Mouse (Mus musculus) frontal cortex, postnatal 25 days (tissue): ENCODE results near the gene Sigmar1.
A peak's percentile ranks its signal among the peaks of the same experiment; 100 is the strongest.

Experiments used
- DNase-seq, 2 experiments: peaks; one replicate each; pipeline ENCODE4 v3.0.0; 2022; ENCODE audit warnings: low spot score in 2 of 2

Sigmar1 gene

DNA sequence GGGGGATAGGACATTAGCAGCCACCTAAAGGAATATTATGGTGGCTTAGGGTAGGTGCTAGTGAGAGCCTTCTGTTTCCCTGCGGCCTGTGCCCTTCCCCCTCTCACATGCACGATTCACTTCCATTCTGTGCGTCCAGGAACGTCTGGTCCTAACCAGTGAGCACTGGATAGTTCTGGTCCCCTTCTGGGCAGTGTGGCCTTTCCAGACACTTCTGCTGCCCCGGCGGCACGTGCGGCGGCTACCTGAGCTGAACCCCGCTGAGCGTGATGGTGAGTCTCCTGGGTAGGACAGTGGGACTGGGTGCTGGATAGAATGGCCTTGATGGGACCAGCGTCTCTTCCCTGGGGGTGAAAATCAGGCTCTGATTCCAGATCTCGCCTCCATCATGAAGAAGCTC lies 1.4 kb upstream of the Sigmar1 start:
- DNase-seq = no peak

DNA sequence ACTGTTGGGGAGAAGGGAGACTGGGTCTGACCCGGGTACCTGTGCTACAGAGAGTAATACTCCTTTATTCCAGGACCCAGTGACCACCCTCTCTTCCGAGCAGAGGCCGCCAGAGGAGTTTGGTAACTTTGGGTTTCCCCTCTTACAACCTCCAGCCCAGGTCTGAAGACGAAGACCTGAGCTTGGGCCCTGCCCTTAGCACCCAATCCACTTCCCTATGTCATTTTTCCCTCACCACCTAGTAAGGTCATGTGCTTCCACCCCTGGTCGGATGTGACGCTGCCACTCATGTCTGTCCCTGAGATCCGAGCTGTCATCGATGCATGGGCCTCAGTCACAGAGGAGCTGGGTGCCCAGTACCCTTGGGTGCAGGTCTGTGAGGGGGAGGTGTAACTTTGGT lies 483 bp upstream of the Sigmar1 start:
- DNase-seq = no peak

DNA sequence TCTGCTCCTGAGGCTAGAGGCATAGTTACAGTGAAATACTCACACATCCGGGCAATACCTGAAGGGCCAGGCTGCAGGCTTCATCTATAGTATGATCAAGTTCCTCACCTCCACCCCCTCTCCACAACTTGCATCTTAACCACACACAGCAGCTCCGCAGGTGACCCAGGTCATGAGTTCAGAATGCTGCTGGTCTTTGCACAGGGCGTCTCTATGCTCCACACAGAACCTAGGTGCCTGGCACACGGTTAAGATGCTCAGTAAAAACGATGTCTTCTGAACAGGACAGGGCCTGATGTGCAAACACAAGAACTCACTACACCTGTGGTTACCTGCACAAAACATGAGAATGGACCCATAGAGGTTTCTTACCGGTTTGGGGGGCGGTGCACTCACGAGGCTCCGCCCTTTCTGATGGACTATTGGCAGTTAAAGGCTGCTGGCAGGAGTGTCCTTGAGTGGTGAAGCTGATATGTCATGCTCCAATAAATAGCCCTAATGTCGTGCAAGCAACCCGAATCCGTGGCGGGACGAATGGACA lies 1.1 kb downstream of the Sigmar1 start, which contains the start of gene Galt:
TSS of gene Galt (plus strand) at position 432 of the 541 bp plus-strand sequence.
- DNase-seq = no peak

DNA sequence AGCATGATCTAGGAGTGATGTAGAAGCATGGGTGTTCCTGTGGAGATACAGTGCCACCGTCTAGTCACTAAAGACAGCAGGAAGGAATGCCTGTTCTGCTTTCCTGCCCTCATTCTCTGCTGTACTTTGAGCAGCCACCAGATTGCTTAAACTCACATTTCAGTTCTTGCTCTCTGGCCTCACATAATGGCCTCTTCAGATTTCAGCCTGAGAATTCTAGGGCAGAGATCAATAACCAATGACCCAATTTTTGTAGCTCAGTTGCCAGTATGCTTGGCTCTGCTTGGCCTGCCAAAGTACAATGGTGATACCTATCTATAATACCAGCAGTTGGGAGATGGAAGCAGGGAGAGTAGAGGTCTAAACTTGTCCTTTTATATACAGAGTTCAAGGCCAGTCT lies 10.9 kb downstream of the Sigmar1 start:
- no peak for DNase-seq

DNA sequence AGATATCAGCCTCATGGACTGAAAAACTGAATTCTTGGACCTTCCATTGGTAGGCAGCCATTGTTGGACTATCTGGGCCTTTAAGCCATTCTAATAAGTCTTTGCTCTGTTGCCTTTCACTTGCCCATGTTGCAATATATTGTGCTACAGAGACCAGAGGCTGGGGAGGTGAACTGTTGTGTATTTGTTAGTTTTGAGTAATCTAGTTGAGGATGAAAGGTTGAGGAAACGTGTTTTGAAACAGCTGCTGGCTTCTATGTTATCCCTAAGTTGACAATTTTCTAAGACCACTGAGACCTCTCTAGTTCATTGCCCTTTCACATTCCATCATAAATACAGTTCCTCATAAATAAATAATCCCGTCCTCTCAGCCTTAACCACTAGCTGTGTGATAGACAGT lies 11.8 kb downstream of the Sigmar1 start:
- no peak for DNase-seq

DNA sequence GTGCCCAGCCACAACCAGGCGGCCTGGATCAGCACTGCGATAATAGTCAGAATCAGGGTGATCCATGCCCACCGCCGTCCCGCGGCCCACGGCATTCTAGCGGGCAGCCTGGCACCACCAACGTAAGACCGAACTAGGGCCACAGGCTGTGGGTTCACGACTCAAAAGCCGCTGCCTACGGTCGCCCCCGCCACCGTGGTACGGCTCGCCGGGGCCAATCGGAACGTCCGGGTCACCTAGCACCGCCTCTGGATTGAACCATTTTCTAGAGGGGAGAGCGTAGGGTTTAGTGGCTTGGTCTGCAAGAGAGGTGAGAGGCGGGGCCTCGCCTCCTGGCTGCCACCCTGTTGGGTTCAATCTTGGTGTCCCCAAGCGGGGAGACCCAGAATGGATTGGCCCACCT lies 14.8 kb downstream of the Sigmar1 start:
- peak; percentile 86 to 91 for DNase-seq

DNA sequence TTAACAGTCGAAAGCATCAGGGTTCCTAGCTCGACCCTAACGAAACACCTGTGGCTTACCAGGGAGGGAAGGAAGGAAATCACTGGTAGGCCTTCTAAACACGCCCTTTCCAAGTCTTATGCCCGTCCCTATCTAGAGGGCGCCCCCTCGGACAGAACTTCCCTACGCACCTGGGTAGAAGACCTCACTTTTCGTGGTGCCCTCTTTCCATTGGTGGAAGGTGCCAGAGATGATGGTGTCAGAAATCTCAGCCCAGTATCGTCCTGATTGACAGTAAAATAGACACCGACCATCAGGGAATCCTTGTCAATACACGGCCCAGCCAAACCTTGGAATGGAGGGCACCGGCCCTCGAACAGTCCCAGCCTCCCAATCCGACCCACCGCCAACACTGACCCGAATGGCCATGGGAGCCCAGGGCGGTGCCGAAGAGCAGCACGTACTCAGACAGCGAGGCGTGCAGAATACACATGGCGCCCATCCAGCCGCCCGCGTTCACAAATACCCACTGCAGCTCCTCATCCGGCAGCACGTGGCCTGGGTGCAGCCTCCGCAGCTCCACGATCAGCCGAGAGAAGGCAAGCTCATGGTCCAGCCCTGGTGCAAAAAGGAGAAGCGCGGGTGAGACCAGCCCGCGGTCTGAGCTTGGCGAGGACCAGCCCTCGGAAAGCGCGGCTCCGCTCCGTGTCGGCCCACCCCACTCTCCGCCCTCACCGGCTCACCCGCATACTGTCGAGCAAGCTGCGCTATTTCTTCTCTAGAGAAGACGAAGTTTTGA lies 15.4 kb downstream of the Sigmar1 start:
- peak; percentile 45 to 66 for DNase-seq

DNA sequence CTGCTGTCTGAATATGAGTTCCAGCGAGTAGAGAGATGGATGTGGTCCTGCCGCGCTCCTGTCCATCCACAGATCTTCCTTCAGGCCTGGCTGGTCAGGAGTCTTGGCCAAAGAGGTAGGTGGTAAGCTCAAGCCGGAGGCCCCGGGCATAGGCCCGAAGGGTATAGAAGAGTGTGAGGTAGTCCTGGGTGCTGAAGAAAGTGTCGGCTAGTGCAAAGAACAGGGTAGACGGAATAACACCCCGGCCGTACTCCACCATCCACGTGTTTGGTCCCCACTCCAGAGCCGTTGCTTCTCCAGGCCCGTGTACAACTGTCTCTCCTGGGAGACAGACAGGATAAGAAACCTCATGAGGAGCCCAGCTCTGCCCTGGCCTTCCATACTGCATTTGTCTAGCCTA lies 16.7 kb downstream of the Sigmar1 start:
- no peak for DNase-seq

DNA sequence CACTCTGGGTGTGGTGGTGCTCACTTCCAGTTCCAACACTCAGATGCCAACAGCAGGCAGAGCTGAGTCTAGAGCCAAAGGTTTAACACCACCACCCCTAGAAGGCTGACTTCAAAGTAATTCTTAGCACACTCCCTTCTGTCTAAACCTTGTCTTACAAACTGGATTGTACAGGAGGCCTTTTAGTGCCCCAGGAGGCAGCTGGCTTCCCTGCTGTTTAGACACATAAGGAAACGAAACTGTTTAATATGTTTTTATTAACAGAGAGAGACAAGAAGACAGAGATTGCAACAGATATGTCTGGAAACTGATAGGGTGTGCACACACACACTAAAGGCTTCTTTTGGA lies 17.7 kb downstream of the Sigmar1 start:
- DNase-seq = no peak

DNA sequence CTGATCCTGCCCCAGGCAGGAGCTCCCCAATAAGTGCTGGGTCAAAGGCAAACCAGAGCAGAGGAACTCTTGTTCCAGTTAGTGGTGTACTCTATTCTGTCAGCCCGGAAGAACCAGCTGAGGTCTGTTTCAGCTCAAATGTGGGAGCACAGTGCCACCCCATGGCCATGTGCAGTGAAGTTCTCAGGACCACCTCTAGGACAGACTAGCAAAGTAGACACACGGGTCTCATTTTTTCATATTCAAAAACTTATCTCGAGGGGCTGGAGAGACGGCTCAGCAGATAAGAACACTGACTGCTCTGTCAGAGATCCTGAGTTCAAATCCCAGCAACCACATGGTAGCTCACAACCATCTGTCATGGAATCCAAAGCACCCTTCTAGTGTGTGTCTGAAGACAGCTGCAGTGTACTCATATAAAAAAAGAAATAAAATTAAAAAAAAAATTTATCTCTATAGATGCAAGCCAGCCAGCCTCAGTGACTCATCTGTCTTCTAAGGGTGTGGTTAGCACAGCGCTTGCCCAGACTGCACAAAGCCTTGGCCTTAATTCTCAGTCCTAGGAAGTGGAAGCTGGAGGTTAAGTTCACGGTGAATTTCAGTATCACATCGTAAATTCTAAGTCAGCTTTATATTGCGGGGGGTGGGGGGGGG lies 18.2 kb downstream of the Sigmar1 start:
- DNase-seq = peak; percentile 65 to 74

DNA sequence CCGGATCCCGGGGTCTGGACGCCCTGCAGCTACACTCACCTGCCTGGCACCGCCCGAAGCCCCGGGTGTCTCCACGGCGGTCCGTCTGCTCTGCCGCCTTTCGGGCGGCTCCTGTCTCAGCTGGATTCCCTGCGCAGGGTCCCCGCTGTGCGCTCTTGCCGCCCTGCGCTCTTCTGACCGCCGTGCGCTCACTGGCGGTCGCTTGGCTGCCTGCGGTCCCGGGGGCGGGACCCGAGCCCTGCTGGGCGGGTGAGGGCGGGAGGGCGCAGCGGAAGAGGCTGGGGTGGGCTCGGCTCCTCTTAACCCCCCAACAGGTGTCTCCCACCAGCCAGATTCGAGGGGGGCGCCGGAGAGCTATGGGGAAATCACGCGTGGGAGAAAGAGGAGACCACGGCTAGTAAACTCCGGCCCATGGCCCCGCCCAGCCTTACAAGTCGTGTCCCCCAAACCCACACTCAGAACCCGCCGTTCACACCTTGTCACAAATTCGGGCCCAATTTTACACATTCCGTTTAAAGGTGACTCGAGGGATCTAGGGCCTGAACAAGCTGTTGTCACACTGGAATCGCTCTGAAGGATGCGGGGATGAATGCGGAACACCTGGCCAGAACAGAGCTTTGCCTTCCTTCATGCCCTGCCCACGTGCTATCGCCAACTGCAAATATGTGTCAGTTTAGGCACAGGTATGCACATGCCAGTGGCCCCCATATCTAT lies 24.7 kb downstream of the Sigmar1 start, which contains the start of gene Arid3c:
TSS of gene Arid3c (minus strand) at position 91 of the 714 bp plus-strand sequence.
- DNase-seq = no peak

DNA sequence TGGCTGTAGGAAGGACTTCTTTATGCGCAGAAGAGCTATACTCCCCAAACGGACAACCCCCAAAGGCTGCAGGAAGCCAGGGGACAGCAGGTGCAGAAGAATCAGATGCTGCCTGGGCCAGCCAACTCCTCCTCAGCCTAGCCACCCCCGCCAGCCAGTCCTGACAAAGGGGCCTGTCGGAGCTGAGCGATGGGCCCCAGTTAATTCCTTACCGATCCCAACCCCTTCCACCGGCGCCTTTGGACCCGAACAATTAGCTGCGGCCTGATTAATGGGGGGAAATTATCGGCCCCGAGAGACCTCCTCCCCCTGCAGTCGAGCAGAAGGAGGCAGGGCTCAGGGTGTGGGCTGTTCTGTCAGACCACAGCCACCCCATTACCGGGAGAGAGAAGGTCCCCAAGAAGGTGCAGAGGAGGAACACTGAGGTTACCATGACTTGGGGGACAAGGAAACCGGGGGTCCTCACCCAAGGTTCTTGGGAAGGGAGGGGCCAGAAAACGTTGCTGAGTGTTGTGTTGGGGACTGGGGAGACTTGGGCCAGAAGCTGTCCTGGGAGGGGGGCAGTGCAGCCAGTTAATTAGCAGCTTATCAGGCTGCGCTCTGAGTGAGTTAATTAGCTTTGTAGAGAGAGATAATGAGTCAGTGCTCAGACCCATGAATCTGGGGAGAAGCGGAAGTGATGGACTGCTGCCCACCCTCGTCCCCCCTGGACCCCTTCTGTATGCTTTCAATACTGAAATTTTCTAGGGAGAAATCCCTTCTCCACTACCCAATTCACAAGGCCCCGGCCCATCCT lies 28.9 kb downstream of the Sigmar1 start:
- DNase-seq = no peak

DNA sequence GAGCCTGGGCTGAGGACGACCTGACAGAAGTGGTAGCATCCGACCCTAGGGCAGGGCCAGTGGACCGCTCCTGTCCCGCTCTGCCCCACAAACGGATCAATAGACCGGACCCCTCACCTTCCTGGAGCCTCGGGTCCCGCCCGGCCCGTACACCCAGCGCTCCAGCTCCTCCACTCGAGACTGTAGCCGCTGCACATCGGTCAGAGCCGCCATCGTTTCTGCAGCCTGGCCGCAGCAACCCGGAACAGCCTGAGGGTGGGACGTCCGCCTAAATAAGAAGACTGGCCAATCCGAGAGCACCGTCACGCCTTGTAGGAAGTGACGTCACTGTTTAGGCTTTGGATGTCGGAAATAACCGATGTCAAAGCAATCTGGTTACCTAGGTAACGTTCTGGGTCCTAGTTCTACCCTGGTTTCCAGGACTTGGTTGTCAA lies 33.0 kb downstream of the Sigmar1 start, which contains the start of gene Dctn3:
TSS of gene Dctn3 (minus strand) at position 253 of the 434 bp plus-strand sequence.
- peak; percentile 70 to 84 for DNase-seq

DNA sequence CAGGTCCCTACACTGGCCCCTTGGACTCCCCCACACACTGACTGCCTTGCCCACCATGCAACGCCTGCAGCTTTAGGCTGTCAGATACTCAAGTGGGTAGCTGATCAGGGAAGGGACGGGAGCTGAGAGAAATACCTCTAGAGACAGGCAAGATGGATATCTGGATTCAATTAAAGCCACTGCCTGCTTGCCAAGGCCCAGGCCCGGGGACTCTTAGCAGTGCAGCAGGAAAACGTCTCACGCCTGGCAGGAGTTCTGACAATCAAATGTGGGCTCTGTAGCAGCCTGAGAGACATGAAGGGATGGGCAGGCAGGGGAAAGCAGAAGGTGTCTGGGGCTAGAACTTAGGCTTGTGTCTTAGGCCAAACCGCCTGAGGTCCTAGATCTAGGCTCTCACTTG lies 39.1 kb downstream of the Sigmar1 start:
- no peak for DNase-seq

DNA sequence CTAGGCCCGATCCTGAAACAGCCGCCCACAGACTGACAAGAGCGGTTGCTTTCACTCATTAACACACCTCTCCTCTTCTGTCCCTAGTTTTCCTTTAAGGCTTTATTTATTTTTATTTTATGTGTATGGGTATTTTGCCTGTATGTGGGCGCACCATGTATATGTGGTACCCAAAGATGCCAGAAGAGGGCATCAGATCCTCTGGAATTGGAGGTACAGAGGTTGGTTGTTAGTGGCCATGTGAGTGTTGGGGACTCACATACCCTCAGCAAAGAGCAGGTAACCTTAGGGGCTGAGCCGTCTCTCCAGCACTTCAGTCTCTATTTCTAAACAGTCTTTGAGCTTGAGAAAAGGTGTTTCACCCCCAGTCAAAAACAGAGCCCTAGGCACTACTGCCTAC lies 40.4 kb downstream of the Sigmar1 start:
- no peak for DNase-seq

DNA sequence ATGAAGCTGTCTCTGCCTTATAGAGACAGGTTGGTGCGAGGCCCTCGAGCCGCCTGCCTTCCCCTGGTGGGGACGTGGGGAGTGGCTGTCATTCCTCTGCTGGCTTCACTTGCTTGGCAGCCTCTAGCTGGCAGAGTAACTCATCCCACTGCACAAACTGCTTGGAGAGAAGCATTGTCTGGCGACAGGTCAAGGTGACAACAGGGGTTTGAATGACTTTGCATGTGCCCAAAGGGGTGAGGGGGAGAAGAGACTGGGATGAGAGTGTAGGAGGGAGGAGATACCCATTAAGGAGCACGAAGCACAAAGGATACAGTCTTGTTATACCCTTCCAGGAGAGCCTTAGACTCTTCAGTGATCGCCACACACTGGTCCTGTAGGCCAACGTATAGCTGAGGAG lies 40.9 kb downstream of the Sigmar1 start:
- DNase-seq = no peak

DNA sequence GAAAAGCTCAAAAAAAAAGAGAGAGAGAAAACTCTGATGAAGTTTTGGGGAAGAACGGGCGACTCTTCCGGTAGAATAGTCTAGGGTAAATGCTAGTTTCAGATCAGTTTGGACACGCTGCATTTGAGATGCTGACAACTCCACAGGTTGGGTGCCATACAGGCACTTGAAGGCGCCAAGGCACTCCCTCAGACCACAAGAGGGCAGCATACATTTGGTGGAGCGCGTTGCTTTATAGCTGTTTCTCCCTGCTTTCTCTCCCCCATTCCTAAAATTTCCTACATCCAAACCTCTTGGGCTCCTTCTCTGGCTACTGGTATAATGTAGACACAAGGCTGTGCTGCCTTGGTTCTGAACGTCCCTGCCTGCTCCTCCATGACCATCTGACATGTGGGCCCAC lies 41.7 kb downstream of the Sigmar1 start:
- no peak for DNase-seq

DNA sequence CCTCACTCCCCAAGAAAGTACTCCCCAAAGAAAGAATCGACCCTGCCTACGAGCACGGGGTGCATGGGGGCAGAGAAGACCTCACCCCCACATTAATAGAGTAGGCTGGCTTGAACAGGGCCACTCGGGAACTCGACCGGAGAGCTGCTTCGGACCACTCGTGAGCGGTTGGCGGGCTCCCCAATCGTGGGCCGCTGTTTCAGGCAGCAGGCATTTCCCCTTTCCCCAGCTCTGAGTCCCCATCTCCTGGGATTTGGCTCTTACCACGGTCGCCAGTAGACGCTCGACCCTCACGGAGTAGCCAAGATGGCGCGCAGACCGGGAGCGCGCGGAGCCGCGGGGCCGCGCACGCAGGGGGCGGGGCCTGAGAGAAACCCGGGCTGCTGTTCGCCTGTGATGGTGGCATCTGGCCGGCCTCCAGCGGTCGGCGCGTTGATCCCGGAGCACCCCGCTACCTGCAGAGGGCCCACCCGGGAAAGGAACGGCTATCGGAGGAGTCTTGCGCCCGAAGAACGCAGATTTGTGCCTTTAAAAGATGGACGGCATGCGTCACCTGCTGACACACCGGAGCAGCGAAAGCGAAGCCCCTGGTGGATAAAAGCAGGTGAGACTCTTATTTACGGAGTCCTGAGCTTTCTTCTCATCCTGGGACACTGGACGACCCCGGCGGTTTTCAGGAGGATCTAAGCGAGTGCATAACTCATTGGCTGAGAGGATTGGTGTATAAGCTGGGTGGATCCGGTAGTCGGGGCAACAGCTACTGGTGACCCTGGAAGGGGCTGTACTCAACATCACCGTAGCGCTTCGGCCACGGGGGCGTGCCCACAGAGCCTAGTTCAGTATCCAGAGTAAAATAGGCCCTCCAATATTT lies 42.5 kb downstream of the Sigmar1 start, which contains the start of gene Rpp25l:
TSS of gene Rpp25l (minus strand) at position 338 of the 871 bp plus-strand sequence.
- DNase-seq = peak; percentile 58 to 82

DNA sequence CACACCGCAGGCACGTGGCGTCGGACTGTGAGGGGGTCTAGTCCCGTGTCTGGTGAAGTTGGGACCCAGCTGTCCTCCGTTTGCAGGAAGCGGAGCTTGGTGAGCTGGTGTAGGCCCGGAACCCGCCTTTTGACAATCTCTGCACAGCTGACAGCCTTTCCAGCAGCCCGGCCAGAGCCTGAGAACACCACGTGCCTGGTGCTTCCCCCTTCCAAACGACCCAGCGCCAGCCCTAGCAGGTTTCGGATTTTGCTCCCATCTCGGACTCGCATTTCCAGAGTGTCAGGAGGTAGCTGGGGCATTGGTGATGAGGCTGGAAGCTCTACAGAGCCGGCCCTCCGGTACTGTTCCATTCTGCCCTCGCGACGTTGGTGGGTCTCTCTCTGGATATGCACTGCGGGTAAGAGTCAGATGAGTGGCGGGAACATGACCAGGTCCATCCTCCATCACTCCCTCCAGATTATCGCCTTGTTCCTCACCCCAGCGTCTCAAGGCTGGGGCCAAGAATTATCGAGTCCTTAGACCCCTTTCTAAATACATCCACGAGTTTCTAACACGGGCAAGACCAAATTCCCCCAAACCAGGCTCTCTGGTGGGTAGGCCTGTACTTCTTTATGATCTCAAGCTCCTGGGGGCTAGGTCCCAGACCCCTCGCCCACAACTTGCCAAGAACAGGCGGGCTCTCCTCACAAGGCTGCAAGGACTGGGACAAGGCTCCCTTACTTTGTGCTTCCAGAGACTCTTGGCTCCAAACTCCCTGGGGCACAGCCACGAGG lies 43.3 kb downstream of the Sigmar1 start:
- no peak for DNase-seq
